Mouse (Mus musculus): ENCODE results near the gene Coro1b. TPM values are rescaled to one million over a fixed set of nuclear protein-coding genes. Genes with fewer than 3 reads are reported as not detected.

The Coro1b gene
- polyA plus RNA-seq, 1 experiment from 2014 or later: 130 TPM

Other genes starting within 250 kb of the Coro1b start
- gene Tcirg1, start 241.5 kb upstream of the Coro1b start, polyA plus RNA-seq (2016; fragmentation: Nextera tagmentation; extraction: Ambion mirVana): 17.2 and 17.9 TPM in 2 replicates
- gene Ndufs8, start 235.8 kb upstream of the Coro1b start, polyA plus RNA-seq (2016; fragmentation: Nextera tagmentation; extraction: Ambion mirVana): 226 and 228 TPM in 2 replicates
- 0.36 and 0.58 TPM in 2 replicates for gene Aldh3b1, start 218.8 kb upstream of the Coro1b start, polyA plus RNA-seq (2016; fragmentation: Nextera tagmentation; extraction: Ambion mirVana)
- gene Unc93b1, start 213.4 kb upstream of the Coro1b start, polyA plus RNA-seq (2016; fragmentation: Nextera tagmentation; extraction: Ambion mirVana): 4.6 and 4.9 TPM in 2 replicates
- not detected in 2 replicates for gene Aldh3b3, start 190.0 kb upstream of the Coro1b start, polyA plus RNA-seq (2016; fragmentation: Nextera tagmentation; extraction: Ambion mirVana)
- 0.37 and 0.39 TPM in 2 replicates for gene Aldh3b2, start 176.3 kb upstream of the Coro1b start, polyA plus RNA-seq (2016; fragmentation: Nextera tagmentation; extraction: Ambion mirVana)
- 1.8 and 2.5 TPM in 2 replicates for gene Acy3, start 162.0 kb upstream of the Coro1b start, polyA plus RNA-seq (2016; fragmentation: Nextera tagmentation; extraction: Ambion mirVana)
- not detected in 2 replicates for gene Tbx10, start 155.9 kb upstream of the Coro1b start, polyA plus RNA-seq (2016; fragmentation: Nextera tagmentation; extraction: Ambion mirVana)
- 24.8 and 30.4 TPM in 2 replicates for gene Nudt8, start 148.0 kb upstream of the Coro1b start, polyA plus RNA-seq (2016; fragmentation: Nextera tagmentation; extraction: Ambion mirVana)
- 2.8 and 3.5 TPM in 2 replicates for gene Gm49405, start 148.0 kb upstream of the Coro1b start, polyA plus RNA-seq (2016; fragmentation: Nextera tagmentation; extraction: Ambion mirVana)
- 3.6 and 4.0 TPM in 2 replicates for gene Doc2g, start 145.3 kb upstream of the Coro1b start, polyA plus RNA-seq (2016; fragmentation: Nextera tagmentation; extraction: Ambion mirVana)
- 208 and 210 TPM in 2 replicates for gene Ndufv1, start 135.8 kb upstream of the Coro1b start, polyA plus RNA-seq (2016; fragmentation: Nextera tagmentation; extraction: Ambion mirVana)
- 412 and 423 TPM in 2 replicates for gene Gstp1, start 110.6 kb upstream of the Coro1b start, polyA plus RNA-seq (2016; fragmentation: Nextera tagmentation; extraction: Ambion mirVana)
- 0.27 and 0.46 TPM in 2 replicates for gene Gstp2, start 102.6 kb upstream of the Coro1b start, polyA plus RNA-seq (2016; fragmentation: Nextera tagmentation; extraction: Ambion mirVana)
- gene Gstp3, start 89.0 kb upstream of the Coro1b start, polyA plus RNA-seq (2016; fragmentation: Nextera tagmentation; extraction: Ambion mirVana): not detected in 2 replicates
- not detected in 2 replicates for gene Cabp2, start 67.0 kb upstream of the Coro1b start, polyA plus RNA-seq (2016; fragmentation: Nextera tagmentation; extraction: Ambion mirVana)
- gene Cdk2ap2, start 51.4 kb upstream of the Coro1b start, polyA plus RNA-seq (2016; fragmentation: Nextera tagmentation; extraction: Ambion mirVana): 85.8 and 86.6 TPM in 2 replicates
- 12.1 and 15.8 TPM in 2 replicates for gene Pitpnm1, start 48.6 kb upstream of the Coro1b start, polyA plus RNA-seq (2016; fragmentation: Nextera tagmentation; extraction: Ambion mirVana)
- gene Aip, start 22.8 kb upstream of the Coro1b start, polyA plus RNA-seq (2016; fragmentation: Nextera tagmentation; extraction: Ambion mirVana): 55.2 and 56.5 TPM in 2 replicates
- gene Gpr152, start 8.8 kb upstream of the Coro1b start, polyA plus RNA-seq (2016; fragmentation: Nextera tagmentation; extraction: Ambion mirVana): not detected in 2 replicates
- gene Cabp4, start 4.6 kb upstream of the Coro1b start, polyA plus RNA-seq (2016; fragmentation: Nextera tagmentation; extraction: Ambion mirVana): not detected in 2 replicates
- gene Ptprcap, start 5.0 kb downstream of the Coro1b start, polyA plus RNA-seq (2016; fragmentation: Nextera tagmentation; extraction: Ambion mirVana): 0.71 TPM in 1 of 2 replicates, not detected in the other
- 59.7 TPM in 2 replicates for gene Rps6kb2, start 14.7 kb downstream of the Coro1b start, polyA plus RNA-seq (2016; fragmentation: Nextera tagmentation; extraction: Ambion mirVana)
- 2.5 TPM in 2 replicates for gene Carns1, start 26.9 kb downstream of the Coro1b start, polyA plus RNA-seq (2016; fragmentation: Nextera tagmentation; extraction: Ambion mirVana)
- 0.43 and 0.47 TPM in 2 replicates for gene Tbc1d10c, start 42.7 kb downstream of the Coro1b start, polyA plus RNA-seq (2016; fragmentation: Nextera tagmentation; extraction: Ambion mirVana)
- 998 and 1,002 TPM in 2 replicates for gene Ppp1ca, start 43.4 kb downstream of the Coro1b start, polyA plus RNA-seq (2016; fragmentation: Nextera tagmentation; extraction: Ambion mirVana)
- gene Rad9a, start 53.0 kb downstream of the Coro1b start, polyA plus RNA-seq (2016; fragmentation: Nextera tagmentation; extraction: Ambion mirVana): 57.4 and 67.1 TPM in 2 replicates
- gene Clcf1, start 65.6 kb downstream of the Coro1b start, polyA plus RNA-seq (2016; fragmentation: Nextera tagmentation; extraction: Ambion mirVana): 0.86 and 1.1 TPM in 2 replicates
- not detected in 2 replicates for gene AC109138.7, start 65.7 kb downstream of the Coro1b start, polyA plus RNA-seq (2016; fragmentation: Nextera tagmentation; extraction: Ambion mirVana)
- gene Pold4, start 83.3 kb downstream of the Coro1b start, polyA plus RNA-seq (2016; fragmentation: Nextera tagmentation; extraction: Ambion mirVana): 10.4 and 10.6 TPM in 2 replicates
- 3.1 and 3.6 TPM in 2 replicates for gene Ssh3, start 120.6 kb downstream of the Coro1b start, polyA plus RNA-seq (2016; fragmentation: Nextera tagmentation; extraction: Ambion mirVana)
- 7.9 and 9.2 TPM in 2 replicates for gene Ankrd13d, start 134.5 kb downstream of the Coro1b start, polyA plus RNA-seq (2016; fragmentation: Nextera tagmentation; extraction: Ambion mirVana)
- gene Grk2, start 157.6 kb downstream of the Coro1b start, polyA plus RNA-seq (2016; fragmentation: Nextera tagmentation; extraction: Ambion mirVana): 13.6 and 15.0 TPM in 2 replicates
- gene Kdm2a, start 249.7 kb downstream of the Coro1b start, polyA plus RNA-seq (2016; fragmentation: Nextera tagmentation; extraction: Ambion mirVana): 55.2 and 57.2 TPM in 2 replicates